Comparison of ENCODE assay signal across 8 mouse cellular contexts in genomic region chr3:82357797-82358524, GRCm38 (mm10). TPM values are rescaled to one million over a fixed set of nuclear protein-coding genes. Genes with fewer than 3 reads are reported as not detected.
DNase-seq lines count a peak whose midpoint lies in the region; ATAC-seq and TF ChIP-seq lines count a peak whose summit lies in the region.

TSS of gene Map9 (plus strand) at chr3:82358044.

- H3K4me3 ChIP-seq in layer of hippocampus, adult 2 months = peak within 1 kb of the TSS; percentile 69
- peak within 1 kb of the TSS; percentile 73 for H3K4me3 ChIP-seq in lung, adult 2 months (replicated peaks; ENCODE audit: extremely low read depth, low read depth, low read length)
- H3K4me3 ChIP-seq in neural tube, embryonic 15.5 days (replicated peaks) = peak within 1 kb of the TSS; percentile 83

- no peaks in the 10 kb centered on the region for H3K4me1 ChIP-seq in lung, adult 2 months (ENCODE audit: control insufficient read depth, insufficient read depth, low read length)
- peaks cover 10% of the 10 kb centered on the region for H3K4me1 ChIP-seq in neural tube, embryonic 15.5 days

- WGBS in lung, adult 2 months = under 1% methylated on average over 54 of the region's 54 CpGs
- WGBS in neural tube, embryonic 15.5 days = under 1% methylated on average over 54 of the region's 54 CpGs

- peak within 1 kb of the TSS; percentile 75 for H3K9ac ChIP-seq in neural tube, embryonic 15.5 days (replicated peaks)

- ATAC-seq in neural tube, embryonic 15.5 days (ENCODE audit: low FRiP score) = peak; percentile 100

- H3K27ac ChIP-seq in layer of hippocampus, adult 2 months = peak within 1 kb of the TSS; percentile 95
- peak within 1 kb of the TSS; percentile 87 for H3K27ac ChIP-seq in neural tube, embryonic 15.5 days (replicated peaks)

- peaks cover 6% of the 10 kb centered on the region; the same call in 1 of the 2 replicates for H3K36me3 ChIP-seq in neural tube, embryonic 15.5 days

- H3K9me3 ChIP-seq in neural tube, embryonic 15.5 days (replicated peaks) = no peaks in the 10 kb centered on the region

- no peak for TF ChIP-seq CTCF in layer of hippocampus, adult 2 months (conservative IDR thresholded peaks at IDR 0.05)
- TF ChIP-seq CTCF in lung, adult 2 months (IDR thresholded peaks at IDR 0.05; ENCODE audit: insufficient read depth, low read length) = no peak

- no peak; the same call in 1 of the 2 replicates for TF ChIP-seq POLR2A in lung, adult 2 months (IDR thresholded peaks at IDR 0.05; ENCODE audit: borderline replicate concordance, extremely low read depth, low read depth, low read length)

- H3K27me3 ChIP-seq in neural tube, embryonic 15.5 days (replicated peaks) = no peaks in the 10 kb centered on the region

- DNase-seq in ES-CJ7 (ENCODE audit: low read depth, low spot score) = peak; percentile 99
- peak; percentile 96 to 99 for DNase-seq in cerebellum, adult 18-20 months
- DNase-seq in forelimb bud, embryonic 11.5 days (ENCODE audit: low read depth, low spot score) = peak; percentile 99
- peak; percentile 95 for DNase-seq in heart, postnatal 4 days
- DNase-seq in layer of hippocampus, adult 2 months (ENCODE audit: low spot score in 2 of 2) = peak; percentile 97 to 100
- peak; percentile 86 for DNase-seq in lung, adult 2 months
- peak; percentile 95 for DNase-seq in testis, postnatal 10 days (ENCODE audit: low spot score)

- H3K4me2 ChIP-seq in neural tube, embryonic 15.5 days = peak within 1 kb of the TSS; percentile 57

RNA-seq across cellular contexts. Expression of gene Map9, which starts in this region (rescaled TPM):
- total RNA-seq in heart, postnatal 4 days (2021) = 1 to 10 TPM; 3.0 to 3.4 TPM
- 10 to 100 TPM; 73.7 to 81.2 TPM for total RNA-seq in layer of hippocampus, adult 2 months (2021)
- 0.84 and 1.3 TPM in 2 replicates for polyA plus RNA-seq in lung, adult 2 months (2012; rRNA removed)
- 65.8 and 78.4 TPM in 2 replicates for polyA plus RNA-seq in neural tube, embryonic 15.5 days (2015; fragmentation: Nextera tagmentation; extraction: Ambion mirVana)

Comparison
In these comparisons a context has a peak if more than half of its experiments do, and no peak if none do; other contexts are left out.
1. Peak in every context shown above with its lines: DNase-seq, ATAC-seq, H3K4me3 ChIP-seq and H3K27ac ChIP-seq.
2. RNA of gene Map9 (total RNA-seq): 73.7 to 81.2 TPM in layer of hippocampus, adult 2 months; 3.0 to 3.4 TPM in heart, postnatal 4 days; every median in the first group is over 10 times any median in the second.
3. RNA of gene Map9 (polyA plus RNA-seq): 65.8 to 78.4 TPM in neural tube, embryonic 15.5 days; 0.84 to 1.3 TPM in lung, adult 2 months; every median in the first group is over 10 times any median in the second.